9 mouse cellular contexts compared by ENCODE assay signal in the genomic region with DNA sequence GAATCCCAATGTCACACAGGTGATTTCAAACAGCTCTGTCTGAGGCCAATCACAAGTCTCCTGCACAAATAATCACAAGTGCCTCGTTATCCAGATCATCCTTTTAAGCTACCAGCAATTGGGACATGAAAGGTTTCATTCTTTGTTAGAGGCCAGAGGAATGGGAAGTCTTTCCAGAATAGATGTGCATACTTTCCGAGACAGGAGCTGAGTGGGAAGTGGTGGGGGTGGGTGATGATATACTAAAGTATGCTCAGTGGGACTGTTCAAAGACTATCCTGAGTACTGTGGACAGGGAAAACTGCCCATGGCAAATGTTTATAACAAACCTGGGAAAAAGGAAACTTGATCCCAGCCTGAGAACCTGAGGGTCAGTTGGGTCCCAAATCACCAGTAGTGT. TPM values are rescaled to one million over a fixed set of nuclear protein-coding genes. Genes with fewer than 3 reads are reported as not detected.
A peak's percentile ranks its signal among the peaks of the same experiment; 100 is the strongest.
DNase-seq lines count a peak whose midpoint lies in the region; ATAC-seq and TF ChIP-seq lines count a peak whose summit lies in the region.
"Had no signal": no experiment of that assay in that cellular context is flagged by ENCODE, and none has a peak within 500 bp of the region (broad histone marks: within the 10 kb centered on the region; RNA-seq: fewer than 3 reads in every experiment).

No protein-coding gene starts in this region.

- DNase-seq in heart, adult 2 months, result no peak
- no peak for DNase-seq in heart, adult 18-20 months
- no peak for DNase-seq in forebrain, postnatal 0 days
- no peak for DNase-seq in liver, postnatal 0 days
- DNase-seq in cerebellum, postnatal 4 days (ENCODE audit: low spot score in 2 of 2), result no peak
- no peak for DNase-seq in T-cell, adult 2 months (ENCODE audit: low spot score)
- DNase-seq: adrenal gland, adult 8-10 months had no signal

- intact Hi-C loops in heart, adult 2 months (cut with DNase I), result no loop called here

- H3K79me2 ChIP-seq in heart, adult 2 months (replicated peaks; ENCODE audit: control insufficient read depth, insufficient read depth, low read length), result peaks cover 2% of the 10 kb centered on the region; the same call in 1 of the 2 replicates

- peaks cover 3% of the 10 kb centered on the region for H3K36me3 ChIP-seq in heart, adult 2 months (ENCODE audit: control insufficient read depth, insufficient read depth, low read length)
- H3K36me3 ChIP-seq in E14TG2a.4 (ENCODE audit: insufficient read depth, low read length), result no peaks in the 10 kb centered on the region
- H3K36me3 ChIP-seq in forebrain, postnatal 0 days (ENCODE audit: insufficient read depth), result no peaks in the 10 kb centered on the region
- no peaks in the 10 kb centered on the region for H3K36me3 ChIP-seq in liver, postnatal 0 days (replicated peaks; ENCODE audit: insufficient read depth, low read length)

- H3K9ac ChIP-seq in heart, adult 2 months (ENCODE audit: low read depth, low read length), result no peak overlapping the region
- H3K9ac ChIP-seq in forebrain, postnatal 0 days, result peak overlapping the region; percentile 100
- H3K9ac ChIP-seq in liver, postnatal 0 days (replicated peaks), result no peak overlapping the region

- no peak overlapping the region for H3K27ac ChIP-seq in heart, adult 2 months
- H3K27ac ChIP-seq in forebrain, postnatal 0 days (ENCODE audit: low read depth, low read length), result no peak overlapping the region
- no peak overlapping the region for H3K27ac ChIP-seq in liver, postnatal 0 days (ENCODE audit: low read depth)

- TF ChIP-seq EP300 in heart, adult 2 months (IDR thresholded peaks at IDR 0.05; ENCODE audit: insufficient read depth, low read depth, low read length), result no peak
- TF ChIP-seq EP300 in liver, postnatal 0 days (IDR thresholded peaks at IDR 0.05; ENCODE audit: low read depth), result no peak

- no peak for TF ChIP-seq POLR2A in heart, adult 2 months (IDR thresholded peaks at IDR 0.05; ENCODE audit: insufficient read depth, low read depth, low read length)

- ATAC-seq in forebrain, postnatal 0 days, result no peak
- ATAC-seq in liver, postnatal 0 days, result no peak
- no peak for ATAC-seq in monocyte, adult 5-6 weeks (replicated peaks; ENCODE audit: insufficient number of reproducible peaks, low FRiP score, low TSS enrichment, poor library complexity, severe bottlenecking)

- no peaks in the 10 kb centered on the region for H3K27me3 ChIP-seq in heart, adult 2 months (ENCODE audit: control insufficient read depth, insufficient read depth, low read length)
- H3K27me3 ChIP-seq in E14TG2a.4 (ENCODE audit: insufficient read depth, low read length), result peaks cover 18% of the 10 kb centered on the region
- H3K27me3 ChIP-seq in forebrain, postnatal 0 days (ENCODE audit: insufficient read depth, low read length), result no peaks in the 10 kb centered on the region
- H3K27me3 ChIP-seq in liver, postnatal 0 days (ENCODE audit: insufficient read depth, low read length), result peaks cover 3% of the 10 kb centered on the region; the same call in 1 of the 2 replicates

- 24% methylated on average over 2 of the region's 2 CpGs for WGBS in heart, adult 2 months
- 1% methylated on average over 2 of the region's 2 CpGs for WGBS in forebrain, postnatal 0 days
- WGBS in liver, postnatal 0 days (ENCODE audit: insufficient replicate concordance), result 57% methylated on average over 2 of the region's 2 CpGs

- H3K4me3 ChIP-seq in heart, adult 2 months, result peak overlapping the region; percentile 86
- H3K4me3 ChIP-seq in E14TG2a.4 (replicated peaks; ENCODE audit: low read length), result 0 out of 2 replicates have a peak overlapping the region, but pooled peaks have one; percentile 97
- peak overlapping the region; percentile 99 for H3K4me3 ChIP-seq in forebrain, postnatal 0 days (ENCODE audit: low read depth, low read length)
- H3K4me3 ChIP-seq in liver, postnatal 0 days (ENCODE audit: low read depth, low read length), result no peak overlapping the region

- H3K9me3 ChIP-seq in E14TG2a.4 (ENCODE audit: low read length), result no peaks in the 10 kb centered on the region
- H3K9me3 ChIP-seq in forebrain, postnatal 0 days (ENCODE audit: low read length), result no peaks in the 10 kb centered on the region
- H3K9me3 ChIP-seq in liver, postnatal 0 days (ENCODE audit: low read length), result no peaks in the 10 kb centered on the region

- peak overlapping the region; percentile 64 for H3K4me2 ChIP-seq in forebrain, postnatal 0 days (ENCODE audit: low read depth)
- H3K4me2 ChIP-seq in liver, postnatal 0 days (ENCODE audit: low read depth, low read length), result peak overlapping the region; percentile 95; the same call in 1 of the 2 replicates

- TF ChIP-seq CTCF in heart, adult 2 months (IDR thresholded peaks at IDR 0.05), result no peak
- no peak for TF ChIP-seq CTCF in E14TG2a.4 (conservative IDR thresholded peaks at IDR 0.05; ENCODE audit: low read length)
- no peak for TF ChIP-seq CTCF in forebrain, postnatal 0 days (IDR thresholded peaks at IDR 0.05; ENCODE audit: low read depth)
- TF ChIP-seq CTCF in liver, postnatal 0 days (IDR thresholded peaks at IDR 0.05; ENCODE audit: low read depth), result no peak

- H3K4me1 ChIP-seq in heart, adult 2 months (ENCODE audit: control insufficient read depth, insufficient read depth, low read length), result no peaks in the 10 kb centered on the region; the same call in 1 of the 2 replicates
- H3K4me1 ChIP-seq in E14TG2a.4 (replicated peaks; ENCODE audit: low read depth, low read length), result peaks cover 16% of the 10 kb centered on the region
- peaks cover 23% of the 10 kb centered on the region for H3K4me1 ChIP-seq in forebrain, postnatal 0 days (ENCODE audit: insufficient read depth)
- peaks cover 2% of the 10 kb centered on the region; the same call in 1 of the 2 replicates for H3K4me1 ChIP-seq in liver, postnatal 0 days (ENCODE audit: insufficient read depth)

RNA-seq across cellular contexts. Expression of a gene that starts 5.8 kb away (rescaled TPM):
- total RNA-seq in heart, adult 2 months (2021), result 100 to 1,000 TPM; 182 to 196 TPM
- polyA plus RNA-seq in heart, adult 2 months (2012; rRNA removed), result 209 and 406 TPM in 2 replicates
- 100 to 1,000 TPM; 201 to 206 TPM for total RNA-seq in heart, adult 18-20 months (2021)
- 414 and 430 TPM in 2 replicates for total RNA-seq in forebrain, postnatal 0 days (2014; rRNA removed)
- polyA plus RNA-seq in forebrain, postnatal 0 days (2015; fragmentation: Nextera tagmentation; extraction: Ambion mirVana), result 642 and 649 TPM in 2 replicates
- polyA plus RNA-seq in liver, postnatal 0 days (2015; fragmentation: Nextera tagmentation; extraction: Ambion mirVana), result 23.1 and 23.4 TPM in 2 replicates
- total RNA-seq in monocyte, adult 5-6 weeks (2017), result 4.1 to 9.5 TPM (median 7.8 TPM) in 3 replicates

Comparison
In these comparisons a context has a peak if more than half of its experiments do, and no peak if none do; other contexts are left out.
1. RNA of a gene that starts 5.8 kb away (total RNA-seq): 414 to 430 TPM in forebrain, postnatal 0 days, 201 to 206 TPM in heart, adult 18-20 months and 182 to 196 TPM in heart, adult 2 months; 4.1 to 9.5 TPM in monocyte, adult 5-6 weeks; every median in the first group is over 10 times any median in the second.